Mouse (Mus musculus): ENCODE results near the gene Speg. TPM values are rescaled to one million over a fixed set of nuclear protein-coding genes. Genes with fewer than 3 reads are reported as not detected.

The Speg gene
- polyA plus RNA-seq, 1 experiment from 2014 or later = 33.5 TPM

- Histone ChIP-seq H3K9ac (ENCODE audit: low read depth, low read length) (no peak overlapping the region), H3K27me3 (replicated peaks; ENCODE audit: control insufficient read depth, insufficient read depth, low read length) (peaks cover 71% of the 10 kb centered on the region), H3K9me3 (ENCODE audit: control insufficient read depth, low read length) (no peaks in the 10 kb centered on the region), H3K36me3 (ENCODE audit: control insufficient read depth, insufficient read depth, low read length) (no peaks in the 10 kb centered on the region), H3K4me2 (ENCODE audit: low read depth, low read length) (no peak overlapping the region), H3K4me3 (ENCODE audit: low read length) (no peak overlapping the region), H3K4me1 (ENCODE audit: control insufficient read depth, insufficient read depth, low read length) (peaks cover 52% of the 10 kb centered on the region), H3K27ac (ENCODE audit: low read length) (no peak overlapping the region)
- ATAC-seq = no peak
- 3% methylated on average over 14 of the region's 14 CpGs for whole genome bisulfite sequencing
These were observed 73.8 kb downstream of the Speg start for GRCm38 (mm10) chr1:75448937-75449336.

- peaks cover 68% of the 10 kb centered on the region for H3K27me3 ChIP-seq (replicated peaks; ENCODE audit: control insufficient read depth, insufficient read depth, low read length)
- H3K27ac ChIP-seq (ENCODE audit: low read length) = no peak overlapping the region
- H3K9ac ChIP-seq (ENCODE audit: low read depth, low read length) = peak overlapping the region; percentile 54; the same call in 1 of the 2 replicates
- no peaks in the 10 kb centered on the region for H3K9me3 ChIP-seq (ENCODE audit: control insufficient read depth, low read length)
- peak overlapping the region; percentile 47; the same call in 1 of the 2 replicates for H3K4me2 ChIP-seq (ENCODE audit: low read depth, low read length)
- peak overlapping the region; percentile 26; the same call in 1 of the 2 replicates for H3K4me3 ChIP-seq (ENCODE audit: low read length)
- WGBS = 13% methylated on average over 8 of the region's 8 CpGs
- H3K4me1 ChIP-seq (ENCODE audit: control insufficient read depth, insufficient read depth, low read length) = peaks cover 52% of the 10 kb centered on the region
- H3K36me3 ChIP-seq (ENCODE audit: control insufficient read depth, insufficient read depth, low read length) = no peaks in the 10 kb centered on the region
- ATAC-seq = no peak
These were observed 74.5 kb downstream of the Speg start for GRCm38 (mm10) chr1:75449377-75450135.

- Histone ChIP-seq H3K4me2 (ENCODE audit: low read depth, low read length) (peak within 1 kb of the TSS; percentile 47), H3K27ac (ENCODE audit: low read length) (no peak within 1 kb of the TSS), H3K4me3 (ENCODE audit: low read length) (peak within 1 kb of the TSS; percentile 26), H3K9me3 (ENCODE audit: control insufficient read depth, low read length) (no peaks in the 10 kb centered on the region), H3K27me3 (replicated peaks; ENCODE audit: control insufficient read depth, insufficient read depth, low read length) (peaks cover 60% of the 10 kb centered on the region), H3K9ac (ENCODE audit: low read depth, low read length) (peak within 1 kb of the TSS; percentile 54), H3K4me1 (ENCODE audit: control insufficient read depth, insufficient read depth, low read length) (peaks cover 44% of the 10 kb centered on the region), H3K36me3 (ENCODE audit: control insufficient read depth, insufficient read depth, low read length) (no peaks in the 10 kb centered on the region)
- no peak for ATAC-seq
- 2% methylated on average over 35 of the region's 35 CpGs for WGBS
These were observed 75.4 kb downstream of the Speg start, which contains the start of gene Asic4 for GRCm38 (mm10) chr1:75450314-75451005. Gene Asic4, plus strand, starts transcription at chr1:75450436.

- Histone ChIP-seq H3K36me3 (ENCODE audit: control insufficient read depth, insufficient read depth, low read length) (no peaks in the 10 kb centered on the region), H3K27ac (ENCODE audit: low read length) (no peak overlapping the region), H3K9ac (ENCODE audit: low read depth, low read length) (no peak overlapping the region), H3K27me3 (replicated peaks; ENCODE audit: control insufficient read depth, insufficient read depth, low read length) (peaks cover 59% of the 10 kb centered on the region), H3K4me2 (ENCODE audit: low read depth, low read length) (no peak overlapping the region), H3K4me3 (ENCODE audit: low read length) (no peak overlapping the region), H3K4me1 (ENCODE audit: control insufficient read depth, insufficient read depth, low read length) (peaks cover 33% of the 10 kb centered on the region), H3K9me3 (ENCODE audit: control insufficient read depth, low read length) (no peaks in the 10 kb centered on the region)
- 65% methylated on average over 5 of the region's 5 CpGs for WGBS
- ATAC-seq = no peak
These were observed 76.8 kb downstream of the Speg start for GRCm38 (mm10) chr1:75451900-75452299.

DNA sequence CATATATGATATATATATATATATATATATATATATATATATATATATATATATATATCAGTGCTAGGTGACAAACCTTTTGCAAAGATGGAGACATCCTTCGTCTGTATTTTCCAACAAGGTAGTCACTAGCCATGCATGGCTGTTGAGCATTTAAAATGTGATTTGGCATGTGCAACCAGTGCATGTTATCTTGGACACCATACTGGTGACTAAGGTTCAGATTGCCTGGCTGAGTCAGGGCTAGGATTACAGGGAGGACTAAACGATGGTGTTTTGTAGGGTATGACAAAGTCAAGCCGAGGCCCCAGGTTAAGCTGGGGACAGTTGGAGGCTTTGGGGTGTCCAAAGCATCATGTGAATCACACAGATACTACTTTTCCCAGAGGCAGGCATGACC is 80.3 kb downstream of the Speg start:
- Histone ChIP-seq H3K4me2 (ENCODE audit: low read depth, low read length) (no peak overlapping the region), H3K9me3 (ENCODE audit: control insufficient read depth, low read length) (no peaks in the 10 kb centered on the region), H3K4me3 (ENCODE audit: low read length) (no peak overlapping the region), H3K27me3 (replicated peaks; ENCODE audit: control insufficient read depth, insufficient read depth, low read length) (peaks cover 38% of the 10 kb centered on the region), H3K4me1 (ENCODE audit: control insufficient read depth, insufficient read depth, low read length) (peaks cover 25% of the 10 kb centered on the region), H3K27ac (ENCODE audit: low read length) (no peak overlapping the region), H3K36me3 (ENCODE audit: control insufficient read depth, insufficient read depth, low read length) (no peaks in the 10 kb centered on the region), H3K9ac (ENCODE audit: low read depth, low read length) (no peak overlapping the region)
- ATAC-seq = no peak
- WGBS = 81% methylated on average over 3 of the region's 3 CpGs

GRCm38 (mm10) chr1:75455948-75456347 is 80.9 kb downstream of the Speg start:
- Histone ChIP-seq H3K27me3 (replicated peaks; ENCODE audit: control insufficient read depth, insufficient read depth, low read length) (peaks cover 33% of the 10 kb centered on the region), H3K4me3 (ENCODE audit: low read length) (no peak overlapping the region), H3K4me1 (ENCODE audit: control insufficient read depth, insufficient read depth, low read length) (peaks cover 19% of the 10 kb centered on the region), H3K27ac (ENCODE audit: low read length) (no peak overlapping the region), H3K9ac (ENCODE audit: low read depth, low read length) (no peak overlapping the region), H3K4me2 (ENCODE audit: low read depth, low read length) (no peak overlapping the region), H3K36me3 (ENCODE audit: control insufficient read depth, insufficient read depth, low read length) (no peaks in the 10 kb centered on the region), H3K9me3 (ENCODE audit: control insufficient read depth, low read length) (no peaks in the 10 kb centered on the region)
- no peak for ATAC-seq
- WGBS = 44% methylated on average over 5 of the region's 5 CpGs

GRCm38 (mm10) chr1:75456746-75457564 is 81.9 kb downstream of the Speg start:
- no peak overlapping the region for H3K9ac ChIP-seq (ENCODE audit: low read depth, low read length)
- WGBS = 20% methylated on average over 14 of the region's 14 CpGs
- ATAC-seq = no peak
- H3K27me3 ChIP-seq (replicated peaks; ENCODE audit: control insufficient read depth, insufficient read depth, low read length) = peaks cover 25% of the 10 kb centered on the region
- no peak overlapping the region for H3K4me2 ChIP-seq (ENCODE audit: low read depth, low read length)
- no peak overlapping the region for H3K27ac ChIP-seq (ENCODE audit: low read length)
- H3K4me3 ChIP-seq (ENCODE audit: low read length) = no peak overlapping the region
- peaks cover 19% of the 10 kb centered on the region for H3K4me1 ChIP-seq (ENCODE audit: control insufficient read depth, insufficient read depth, low read length)
- no peaks in the 10 kb centered on the region for H3K9me3 ChIP-seq (ENCODE audit: control insufficient read depth, low read length)
- no peaks in the 10 kb centered on the region for H3K36me3 ChIP-seq (ENCODE audit: control insufficient read depth, insufficient read depth, low read length)

DNA sequence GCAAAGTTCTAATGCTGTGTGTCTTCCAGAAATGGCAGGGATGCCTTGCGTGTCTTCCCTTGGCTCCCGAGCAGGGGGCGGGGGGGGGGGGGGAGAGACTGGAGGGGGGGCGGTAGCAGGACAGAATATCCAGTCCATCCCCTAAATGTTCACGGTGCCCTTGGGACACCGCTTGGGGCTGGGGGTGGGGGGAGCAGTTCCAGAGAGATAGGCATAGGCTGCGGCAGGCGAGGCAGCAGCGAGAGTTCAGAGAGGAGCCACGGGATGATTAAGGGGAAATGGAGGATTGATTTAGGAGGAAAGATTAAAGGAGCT is 82.6 kb downstream of the Speg start:
- H3K9ac ChIP-seq (ENCODE audit: low read depth, low read length) = no peak overlapping the region
- no peaks in the 10 kb centered on the region for H3K9me3 ChIP-seq (ENCODE audit: control insufficient read depth, low read length)
- H3K27me3 ChIP-seq (replicated peaks; ENCODE audit: control insufficient read depth, insufficient read depth, low read length) = peaks cover 18% of the 10 kb centered on the region
- H3K4me3 ChIP-seq (ENCODE audit: low read length) = no peak overlapping the region
- H3K27ac ChIP-seq (ENCODE audit: low read length) = peak overlapping the region; percentile 70
- H3K4me2 ChIP-seq (ENCODE audit: low read depth, low read length) = peak overlapping the region; percentile 63; the same call in 1 of the 2 replicates
- 6% methylated on average over 7 of the region's 10 CpGs for WGBS
- no peaks in the 10 kb centered on the region for H3K36me3 ChIP-seq (ENCODE audit: control insufficient read depth, insufficient read depth, low read length)
- peak; percentile 35; the same call in 1 of the 2 replicates for ATAC-seq
- H3K4me1 ChIP-seq (ENCODE audit: control insufficient read depth, insufficient read depth, low read length) = peaks cover 19% of the 10 kb centered on the region
